Mouse (Mus musculus): Measurements from ENCODE around the gene Gucy2g. TPM values are rescaled to one million over a fixed set of nuclear protein-coding genes. Genes with fewer than 3 reads are reported as not detected.

The Gucy2g gene
- polyA plus RNA-seq, 2 experiments = 0.03 TPM; not detected in 1

GRCm38 (mm10) chr19:55239766-55240426, 1.1 kb downstream of the Gucy2g start:
- Histone ChIP-seq H3K36me3 (replicated peaks; ENCODE audit: control insufficient read depth, insufficient read depth, low read depth) (no peaks in the 10 kb centered on the region), H3K9me3 (ENCODE audit: control insufficient read depth, low read length) (no peaks in the 10 kb centered on the region), H3K9ac (replicated peaks) (no peak overlapping the region), H3K4me2 (ENCODE audit: low read depth) (no peak overlapping the region), H3K4me1 (replicated peaks; ENCODE audit: control insufficient read depth in 2 of 2, insufficient read depth in 2 of 2, low read length in 1 of 2) (peaks cover 0 to 14% of the 10 kb centered on the region in 2 experiments; a peak in 2 of 4 replicates), H3K27ac (no peak overlapping the region), H3K4me3 (ENCODE audit: insufficient read depth in 1 of 2, low read depth in 2 of 2, low read length in 2 of 2) (no peak overlapping the region), H3K27me3 (ENCODE audit: control insufficient read depth, insufficient read depth, low read length) (no peaks in the 10 kb centered on the region)
- no peak for TF ChIP-seq EP300 (IDR thresholded peaks at IDR 0.05; ENCODE audit: low read depth)
- TF ChIP-seq CTCF (IDR thresholded peaks at IDR 0.05; ENCODE audit: low read depth) = no peak
- DNase-seq (ENCODE audit: low read depth in 3 of 3, low spot score in 3 of 3) (no peak), ATAC-seq (ENCODE audit: insufficient read depth) (no peak)
- WGBS (ENCODE audit: insufficient replicate concordance) = 56% methylated on average over 6 of the region's 6 CpGs

- no peak for ATAC-seq (ENCODE audit: insufficient read depth)
- no peaks in the 10 kb centered on the region for H3K36me3 ChIP-seq (replicated peaks; ENCODE audit: control insufficient read depth, insufficient read depth, low read depth)
- H3K9me3 ChIP-seq (ENCODE audit: control insufficient read depth, low read length) = no peaks in the 10 kb centered on the region
- H3K4me3 ChIP-seq (ENCODE audit: insufficient read depth in 1 of 2, low read depth in 2 of 2, low read length in 2 of 2) = no peak overlapping the region
- no peaks in the 10 kb centered on the region for H3K27me3 ChIP-seq (ENCODE audit: control insufficient read depth, insufficient read depth, low read length)
- no peak overlapping the region for H3K27ac ChIP-seq
- no peak for DNase-seq (ENCODE audit: low read depth in 3 of 3, low spot score in 3 of 3)
- no peak overlapping the region for H3K4me2 ChIP-seq (ENCODE audit: low read depth)
- no peak overlapping the region for H3K9ac ChIP-seq (replicated peaks)
- no peak for TF ChIP-seq EP300 (IDR thresholded peaks at IDR 0.05; ENCODE audit: low read depth)
- TF ChIP-seq CTCF (IDR thresholded peaks at IDR 0.05; ENCODE audit: low read depth) = no peak
- H3K4me1 ChIP-seq (replicated peaks; ENCODE audit: control insufficient read depth in 2 of 2, insufficient read depth in 2 of 2, low read length in 1 of 2) = peaks cover 0 to 16% of the 10 kb centered on the region in 2 experiments; a peak in 3 of 4 replicates
- WGBS (ENCODE audit: insufficient replicate concordance) = 58% methylated on average over 5 of the region's 5 CpGs
Measured at GRCm38 (mm10) chr19:55236564-55236963, 4.5 kb downstream of the Gucy2g start.

GRCm38 (mm10) chr19:55236026-55236425, 5.0 kb downstream of the Gucy2g start:
- Histone ChIP-seq H3K36me3 (replicated peaks; ENCODE audit: control insufficient read depth, insufficient read depth, low read depth) (no peaks in the 10 kb centered on the region), H3K9me3 (ENCODE audit: control insufficient read depth, low read length) (no peaks in the 10 kb centered on the region), H3K4me3 (ENCODE audit: insufficient read depth in 1 of 2, low read depth in 2 of 2, low read length in 2 of 2) (no peak overlapping the region), H3K27ac (no peak overlapping the region), H3K27me3 (ENCODE audit: control insufficient read depth, insufficient read depth, low read length) (no peaks in the 10 kb centered on the region), H3K9ac (replicated peaks) (no peak overlapping the region), H3K4me2 (ENCODE audit: low read depth) (no peak overlapping the region), H3K4me1 (replicated peaks; ENCODE audit: control insufficient read depth in 2 of 2, insufficient read depth in 2 of 2, low read length in 1 of 2) (peaks cover 0 to 17% of the 10 kb centered on the region in 2 experiments; a peak in 3 of 4 replicates)
- TF ChIP-seq CTCF (IDR thresholded peaks at IDR 0.05; ENCODE audit: low read depth) = no peak
- no peak for TF ChIP-seq EP300 (IDR thresholded peaks at IDR 0.05; ENCODE audit: low read depth)
- ATAC-seq (ENCODE audit: insufficient read depth) (no peak), DNase-seq (ENCODE audit: low read depth in 3 of 3, low spot score in 3 of 3) (no peak)
- WGBS (ENCODE audit: insufficient replicate concordance) = 10% methylated on average over 2 of the region's 2 CpGs

GRCm38 (mm10) chr19:55232136-55232535, 8.9 kb downstream of the Gucy2g start:
- Histone ChIP-seq H3K36me3 (replicated peaks; ENCODE audit: control insufficient read depth, insufficient read depth, low read depth) (no peaks in the 10 kb centered on the region), H3K4me3 (ENCODE audit: insufficient read depth in 1 of 2, low read depth in 2 of 2, low read length in 2 of 2) (no peak overlapping the region), H3K9ac (replicated peaks) (no peak overlapping the region), H3K27ac (no peak overlapping the region), H3K9me3 (ENCODE audit: control insufficient read depth, low read length) (no peaks in the 10 kb centered on the region), H3K27me3 (ENCODE audit: control insufficient read depth, insufficient read depth, low read length) (no peaks in the 10 kb centered on the region), H3K4me1 (replicated peaks; ENCODE audit: control insufficient read depth in 2 of 2, insufficient read depth in 2 of 2, low read length in 1 of 2) (peaks cover 0 to 17% of the 10 kb centered on the region in 2 experiments; a peak in 3 of 4 replicates), H3K4me2 (ENCODE audit: low read depth) (no peak overlapping the region)
- ATAC-seq (ENCODE audit: insufficient read depth) (peak; percentile 49), DNase-seq (ENCODE audit: low read depth in 3 of 3, low spot score in 3 of 3) (no peak)
- no peak for TF ChIP-seq CTCF (IDR thresholded peaks at IDR 0.05; ENCODE audit: low read depth)
- TF ChIP-seq EP300 (IDR thresholded peaks at IDR 0.05; ENCODE audit: low read depth) = no peak
- 57% methylated on average over 8 of the region's 8 CpGs for WGBS (ENCODE audit: insufficient replicate concordance)

GRCm38 (mm10) chr19:55231081-55231480, 10.0 kb downstream of the Gucy2g start:
- peaks cover 0 to 15% of the 10 kb centered on the region in 2 experiments; a peak in 3 of 4 replicates for H3K4me1 ChIP-seq (replicated peaks; ENCODE audit: control insufficient read depth in 2 of 2, insufficient read depth in 2 of 2, low read length in 1 of 2)
- H3K4me3 ChIP-seq (ENCODE audit: insufficient read depth in 1 of 2, low read depth in 2 of 2, low read length in 2 of 2) = no peak overlapping the region
- no peaks in the 10 kb centered on the region for H3K36me3 ChIP-seq (replicated peaks; ENCODE audit: control insufficient read depth, insufficient read depth, low read depth)
- H3K27me3 ChIP-seq (ENCODE audit: control insufficient read depth, insufficient read depth, low read length) = no peaks in the 10 kb centered on the region
- H3K27ac ChIP-seq = no peak overlapping the region
- H3K4me2 ChIP-seq (ENCODE audit: low read depth) = no peak overlapping the region
- 67% methylated on average over 10 of the region's 10 CpGs for whole genome bisulfite sequencing (ENCODE audit: insufficient replicate concordance)
- no peak for DNase-seq (ENCODE audit: low read depth in 3 of 3, low spot score in 3 of 3)
- ATAC-seq (ENCODE audit: insufficient read depth) = no peak
- H3K9ac ChIP-seq (replicated peaks) = no peak overlapping the region
- H3K9me3 ChIP-seq (ENCODE audit: control insufficient read depth, low read length) = no peaks in the 10 kb centered on the region
- no peak for TF ChIP-seq CTCF (IDR thresholded peaks at IDR 0.05; ENCODE audit: low read depth)
